Mouse (Mus musculus): Measurements from ENCODE around the gene Gm44502. TPM values are rescaled to one million over a fixed set of nuclear protein-coding genes. Genes with fewer than 3 reads are reported as not detected.

Gene Gm44502
- polyA plus RNA-seq, 1 experiment, result 0.94 TPM

DNA sequence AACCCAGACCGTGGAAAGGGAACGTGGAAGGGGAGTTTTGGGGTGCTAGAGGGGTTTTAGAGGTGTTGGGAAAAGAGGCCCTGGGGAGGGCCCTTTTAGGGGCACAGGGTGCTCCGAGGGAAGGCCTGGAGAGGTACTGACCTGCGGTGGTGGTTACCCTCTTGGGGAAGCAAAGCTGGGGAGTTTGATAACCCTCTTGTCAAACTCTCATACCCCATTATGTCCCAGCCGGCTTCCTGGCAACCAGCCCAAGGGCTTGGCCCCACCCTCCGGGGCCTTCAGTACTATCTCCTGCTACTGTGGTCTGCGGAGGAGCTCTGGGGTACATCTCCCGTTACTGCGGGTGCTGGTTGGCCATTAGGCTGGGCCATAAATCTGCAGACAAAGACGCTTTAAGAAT is 50.1 kb downstream of the Gm44502 start:
- Histone ChIP-seq H3K27ac (ENCODE audit: insufficient read depth, low read depth, low read length) (no peak overlapping the region), H3K4me1 (ENCODE audit: control insufficient read depth, insufficient read depth, low read length) (no peaks in the 10 kb centered on the region; the same call in 1 of the 2 replicates), H3K4me3 (ENCODE audit: insufficient read depth, low read length) (no peak overlapping the region)
- TF ChIP-seq CTCF (IDR thresholded peaks at IDR 0.05; ENCODE audit: low read depth, low read length) (no peak), POLR2A (IDR thresholded peaks at IDR 0.05; ENCODE audit: borderline replicate concordance, low read depth, low read length) (no peak)

DNA sequence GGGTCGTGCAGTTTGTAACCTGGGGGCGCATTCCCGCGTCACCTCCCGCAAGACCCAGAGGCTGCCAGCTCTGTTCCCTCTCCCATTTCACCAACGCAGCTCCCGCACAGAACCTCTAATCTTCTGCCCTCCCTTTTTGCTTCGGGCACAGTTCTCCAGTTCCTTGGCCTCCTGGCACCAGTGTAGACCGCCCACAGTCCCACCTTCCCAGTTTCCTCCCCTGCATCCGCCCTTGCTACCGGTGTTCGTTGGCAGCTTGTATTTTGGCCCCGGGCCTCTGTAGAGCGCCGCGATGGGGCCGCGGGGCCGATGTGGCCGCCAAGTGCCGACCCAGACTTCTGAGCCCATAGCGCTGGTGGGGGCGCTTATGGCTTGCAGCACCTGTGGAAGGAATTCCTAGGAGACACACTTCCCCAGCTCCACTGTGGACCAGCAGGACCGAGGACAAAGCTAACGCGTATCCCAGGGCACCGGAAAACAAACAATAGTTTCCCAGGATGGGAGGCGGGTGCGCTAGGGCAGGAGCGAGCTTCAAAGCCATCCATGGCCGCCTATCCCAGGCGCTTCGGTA is 50.6 kb downstream of the Gm44502 start, which contains the start of gene Odf3b:
Gene Odf3b, minus strand, starts transcription at position 452 of the 571 bp plus-strand sequence.
- TF ChIP-seq CTCF (IDR thresholded peaks at IDR 0.05; ENCODE audit: low read depth, low read length) (no peak), POLR2A (IDR thresholded peaks at IDR 0.05; ENCODE audit: borderline replicate concordance, low read depth, low read length) (no peak)
- peaks cover 4% of the 10 kb centered on the region; the same call in 1 of the 2 replicates for H3K4me1 ChIP-seq (ENCODE audit: control insufficient read depth, insufficient read depth, low read length)
- peak within 1 kb of the TSS; percentile 35 for H3K4me3 ChIP-seq (ENCODE audit: insufficient read depth, low read length)
- no peak within 1 kb of the TSS for H3K27ac ChIP-seq (ENCODE audit: insufficient read depth, low read depth, low read length)

DNA sequence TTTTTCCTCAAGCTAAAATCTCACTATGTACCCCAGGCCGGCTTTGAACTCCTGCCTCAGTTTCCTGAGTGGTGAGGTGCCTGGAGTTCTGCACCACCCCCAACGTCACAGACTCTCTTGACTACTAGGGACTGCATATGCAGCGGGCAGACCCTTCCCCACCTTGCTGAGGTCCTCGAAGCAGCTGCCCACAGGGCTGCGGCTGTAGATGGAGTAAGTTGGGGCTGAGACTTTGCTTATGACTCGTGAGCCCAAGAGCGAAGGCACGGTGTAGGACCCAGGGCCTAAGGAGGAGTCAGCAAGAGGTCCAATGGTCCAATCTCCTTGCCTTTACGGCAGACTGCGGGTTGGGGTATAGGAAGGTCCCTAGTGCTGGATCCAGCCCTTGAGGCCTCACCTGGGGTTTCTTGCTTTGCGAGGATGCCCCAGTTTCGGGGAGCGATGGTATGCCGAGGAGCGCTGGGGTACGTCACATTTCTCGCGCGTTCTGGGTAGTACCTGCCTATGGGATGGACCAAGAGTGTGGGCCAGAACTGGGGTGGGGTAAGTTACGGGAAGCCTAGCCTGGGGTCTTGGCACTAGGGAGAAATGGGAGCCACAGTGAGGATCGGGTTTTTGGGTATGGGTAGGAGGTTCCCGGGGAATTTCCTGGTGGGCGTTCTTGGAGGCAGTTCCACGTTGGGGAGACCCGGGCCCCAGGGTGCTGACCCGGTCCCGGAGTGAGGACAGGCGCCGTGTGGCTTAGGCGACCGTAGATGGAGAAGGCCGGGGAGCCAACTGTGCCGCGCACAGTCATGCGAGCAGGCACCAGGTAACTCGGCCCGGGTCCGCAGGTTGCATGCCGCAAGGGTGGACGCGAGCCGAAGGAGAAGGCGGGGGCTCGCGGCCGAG is 51.3 kb downstream of the Gm44502 start:
- no peak for TF ChIP-seq CTCF (IDR thresholded peaks at IDR 0.05; ENCODE audit: low read depth, low read length)
- no peak for TF ChIP-seq POLR2A (IDR thresholded peaks at IDR 0.05; ENCODE audit: borderline replicate concordance, low read depth, low read length)
- Histone ChIP-seq H3K4me3 (ENCODE audit: insufficient read depth, low read length) (peak overlapping the region; percentile 35), H3K27ac (ENCODE audit: insufficient read depth, low read depth, low read length) (no peak overlapping the region), H3K4me1 (ENCODE audit: control insufficient read depth, insufficient read depth, low read length) (peaks cover 4% of the 10 kb centered on the region; the same call in 1 of the 2 replicates)

DNA sequence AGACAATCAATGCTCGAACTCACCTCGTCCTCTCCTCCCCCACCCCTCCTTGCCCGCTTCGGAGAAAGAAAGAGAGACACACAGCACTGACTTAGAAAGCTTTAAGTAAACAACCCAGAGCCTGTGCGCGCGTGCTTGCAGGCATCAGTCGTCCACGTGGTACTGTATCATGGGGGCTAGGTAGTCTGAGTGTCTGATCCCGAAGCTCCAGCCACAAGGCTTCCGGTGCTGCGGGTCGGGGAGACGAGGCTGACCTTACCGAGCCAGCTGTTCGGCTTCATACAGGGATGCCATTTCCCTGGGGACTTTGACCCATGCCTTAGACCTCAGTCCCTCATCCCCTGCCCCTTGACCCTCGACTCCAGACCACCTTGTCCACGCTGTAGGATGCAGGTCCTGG is 52.1 kb downstream of the Gm44502 start:
- no peak for TF ChIP-seq POLR2A (IDR thresholded peaks at IDR 0.05; ENCODE audit: borderline replicate concordance, low read depth, low read length)
- no peak for TF ChIP-seq CTCF (IDR thresholded peaks at IDR 0.05; ENCODE audit: low read depth, low read length)
- Histone ChIP-seq H3K4me1 (ENCODE audit: control insufficient read depth, insufficient read depth, low read length) (peaks cover 6% of the 10 kb centered on the region), H3K4me3 (ENCODE audit: insufficient read depth, low read length) (no peak overlapping the region), H3K27ac (ENCODE audit: insufficient read depth, low read depth, low read length) (no peak overlapping the region)

DNA sequence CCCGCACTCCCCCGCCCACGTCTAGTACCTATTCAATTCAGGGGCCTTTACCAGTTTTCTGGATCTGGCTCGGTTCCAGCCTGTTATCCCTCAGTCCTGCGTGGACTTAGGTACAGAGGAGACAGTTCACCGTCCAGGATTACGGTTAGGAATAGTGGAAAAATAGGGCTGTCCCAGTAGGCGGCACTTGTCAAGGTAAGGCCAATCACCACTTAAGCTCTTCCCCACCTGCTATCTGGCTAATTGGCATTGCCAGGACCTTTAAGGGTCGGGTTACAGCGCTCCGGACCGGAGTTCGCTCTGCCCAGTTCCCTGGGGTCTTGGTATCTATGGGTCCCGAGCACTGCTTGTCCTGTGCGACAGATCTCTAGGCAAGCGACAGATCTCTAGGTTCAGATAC is 52.5 kb downstream of the Gm44502 start, which contains the start of gene Tymp:
Gene Tymp, minus strand, starts transcription at position 83 of the 400 bp plus-strand sequence.
- Histone ChIP-seq H3K4me3 (ENCODE audit: insufficient read depth, low read length) (no peak within 1 kb of the TSS), H3K4me1 (ENCODE audit: control insufficient read depth, insufficient read depth, low read length) (peaks cover 6% of the 10 kb centered on the region), H3K27ac (ENCODE audit: insufficient read depth, low read depth, low read length) (no peak within 1 kb of the TSS)
- no peak for TF ChIP-seq CTCF (IDR thresholded peaks at IDR 0.05; ENCODE audit: low read depth, low read length)
- no peak for TF ChIP-seq POLR2A (IDR thresholded peaks at IDR 0.05; ENCODE audit: borderline replicate concordance, low read depth, low read length)

DNA sequence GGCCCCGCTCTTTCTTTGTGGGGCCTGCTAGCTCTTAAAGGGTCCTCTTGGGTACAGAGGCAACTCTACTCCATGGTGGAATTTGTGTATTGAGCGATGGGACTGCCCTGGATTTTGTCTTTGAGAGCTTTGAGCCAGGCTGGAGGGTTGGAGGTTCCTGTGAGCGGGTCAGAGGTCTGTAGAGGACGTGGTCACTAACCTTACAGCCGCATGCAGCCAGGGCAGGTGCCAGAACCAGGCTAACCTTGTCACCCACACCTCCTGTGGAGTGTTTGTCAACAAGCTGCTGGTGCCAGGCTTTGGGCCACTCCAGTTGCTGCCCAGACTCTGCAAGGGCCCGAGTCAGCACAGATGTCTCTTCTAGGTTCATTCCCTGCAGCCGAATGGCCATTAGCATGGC is 53.5 kb downstream of the Gm44502 start:
- Histone ChIP-seq H3K4me1 (ENCODE audit: control insufficient read depth, insufficient read depth, low read length) (peaks cover 6% of the 10 kb centered on the region), H3K4me3 (ENCODE audit: insufficient read depth, low read length) (no peak overlapping the region), H3K27ac (ENCODE audit: insufficient read depth, low read depth, low read length) (no peak overlapping the region)
- TF ChIP-seq CTCF (IDR thresholded peaks at IDR 0.05; ENCODE audit: low read depth, low read length), result no peak
- TF ChIP-seq POLR2A (IDR thresholded peaks at IDR 0.05; ENCODE audit: borderline replicate concordance, low read depth, low read length), result no peak

DNA sequence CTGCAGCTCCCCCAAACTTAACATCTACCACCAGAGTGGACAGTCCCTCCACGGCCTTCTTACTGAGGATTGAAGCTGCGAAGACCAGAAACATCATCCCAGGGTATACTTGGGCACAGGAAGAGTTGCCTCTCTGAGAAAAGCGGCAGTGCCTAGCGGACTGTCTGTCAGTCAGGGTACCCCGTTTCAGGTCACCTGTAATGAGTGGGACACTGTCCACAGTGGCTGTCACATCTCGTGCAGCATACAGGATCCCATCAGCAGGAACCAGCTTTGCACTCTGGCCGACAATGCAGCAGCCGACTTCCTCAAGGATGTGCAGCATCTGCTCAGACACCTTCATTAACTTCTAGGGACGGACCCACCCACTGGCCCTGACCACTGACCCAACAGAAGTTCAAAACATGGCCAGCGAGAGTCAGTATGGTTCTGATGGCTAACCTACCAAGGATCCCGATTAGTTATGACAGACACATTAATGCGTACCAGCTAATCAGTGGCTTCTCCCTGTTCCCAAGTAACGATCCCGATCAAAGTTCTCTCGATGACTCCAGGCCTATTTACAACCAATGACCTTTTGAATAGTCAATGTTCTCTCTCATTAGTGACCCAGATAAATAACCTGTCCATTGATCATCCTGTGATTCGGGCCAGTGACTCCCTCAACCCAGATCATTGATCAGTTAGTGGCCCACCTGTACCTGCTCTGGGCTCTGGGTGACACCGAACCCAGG is 54.5 kb downstream of the Gm44502 start:
- H3K27ac ChIP-seq (ENCODE audit: insufficient read depth, low read depth, low read length), result no peak overlapping the region
- peaks cover 6% of the 10 kb centered on the region for H3K4me1 ChIP-seq (ENCODE audit: control insufficient read depth, insufficient read depth, low read length)
- no peak for TF ChIP-seq POLR2A (IDR thresholded peaks at IDR 0.05; ENCODE audit: borderline replicate concordance, low read depth, low read length)
- no peak for TF ChIP-seq CTCF (IDR thresholded peaks at IDR 0.05; ENCODE audit: low read depth, low read length)
- no peak overlapping the region for H3K4me3 ChIP-seq (ENCODE audit: insufficient read depth, low read length)

DNA sequence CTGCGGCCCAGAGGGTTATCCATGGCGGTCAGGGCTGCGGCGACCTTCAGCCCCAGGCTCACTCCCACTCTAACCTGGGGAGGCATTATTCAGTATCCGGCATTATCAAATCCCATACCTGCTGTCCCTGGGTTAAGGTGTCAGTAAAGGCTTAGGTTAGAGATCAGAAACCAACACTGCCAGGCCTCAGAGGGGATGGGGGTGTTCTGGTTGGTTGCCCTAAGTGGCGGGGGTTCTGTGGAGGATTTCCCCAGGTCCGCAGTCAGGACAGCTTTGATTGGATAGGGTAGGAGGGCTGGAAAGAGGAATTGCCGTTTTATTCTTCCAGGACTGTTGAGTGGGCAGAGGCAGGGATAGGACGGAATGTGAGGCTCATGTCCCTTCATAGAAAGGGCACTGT is 55.2 kb downstream of the Gm44502 start:
- no peak for TF ChIP-seq CTCF (IDR thresholded peaks at IDR 0.05; ENCODE audit: low read depth, low read length)
- TF ChIP-seq POLR2A (IDR thresholded peaks at IDR 0.05; ENCODE audit: borderline replicate concordance, low read depth, low read length), result no peak
- H3K4me3 ChIP-seq (ENCODE audit: insufficient read depth, low read length), result peak overlapping the region; percentile 74
- no peak overlapping the region for H3K27ac ChIP-seq (ENCODE audit: insufficient read depth, low read depth, low read length)
- H3K4me1 ChIP-seq (ENCODE audit: control insufficient read depth, insufficient read depth, low read length), result peaks cover 6% of the 10 kb centered on the region

DNA sequence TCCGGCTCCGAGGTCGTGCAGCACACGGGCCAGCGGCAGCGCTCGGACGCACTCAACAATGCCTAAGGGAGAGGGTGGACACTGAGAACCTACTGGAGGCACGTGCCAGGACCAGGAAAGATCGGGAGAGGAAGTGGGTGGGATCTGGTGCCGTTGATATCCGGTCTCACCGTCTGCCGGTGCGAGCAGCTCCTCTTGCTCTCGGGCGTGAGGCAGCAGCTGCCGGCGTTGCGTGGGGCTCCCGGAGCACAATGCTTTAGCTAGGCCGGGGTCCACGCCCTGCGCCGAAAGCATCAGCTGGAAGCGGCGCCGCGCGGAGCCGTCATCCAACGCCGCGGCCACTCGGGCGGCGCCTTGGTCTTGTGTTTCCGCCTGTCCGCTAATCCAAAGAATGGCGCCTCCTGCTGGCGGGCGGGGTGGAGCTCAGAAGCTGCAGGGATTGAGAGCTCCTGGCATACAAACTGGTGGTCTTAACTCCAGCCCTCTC is 55.7 kb downstream of the Gm44502 start, which contains the start of gene Sco2:
Gene Sco2, minus strand, starts transcription at position 85 of the 487 bp plus-strand sequence.
- H3K4me1 ChIP-seq (ENCODE audit: control insufficient read depth, insufficient read depth, low read length), result peaks cover 6% of the 10 kb centered on the region
- H3K4me3 ChIP-seq (ENCODE audit: insufficient read depth, low read length), result peak within 1 kb of the TSS; percentile 74
- peak within 1 kb of the TSS; percentile 84 for H3K27ac ChIP-seq (ENCODE audit: insufficient read depth, low read depth, low read length)
- no peak for TF ChIP-seq POLR2A (IDR thresholded peaks at IDR 0.05; ENCODE audit: borderline replicate concordance, low read depth, low read length)
- TF ChIP-seq CTCF (IDR thresholded peaks at IDR 0.05; ENCODE audit: low read depth, low read length), result peak; percentile 81
